Mouse (Mus musculus) heart, embryonic 14.5 days (tissue): ENCODE measurements around the gene Cxcl13. TPM values are rescaled to one million over a fixed set of nuclear protein-coding genes. Genes with fewer than 3 reads are reported as not detected.

ENCODE experiments used
- ATAC-seq: fragments of 200-750 bp; cut with Nextera tagmentation; 2 replicates; pipeline ENCODE4 v1.8.0; 2017; ENCODE audit warnings: low read depth, moderate TSS enrichment; ENCODE audit not compliant: insufficient number of reproducible peaks, insufficient read depth, low FRiP score
- H3K27ac ChIP-seq, 2 experiments: fragments of 200-500 bp in 1 of 2; fragments of 300-500 bp in 1 of 2; sonication (generic) in 1 of 2; replicated peaks in 1 of 2; 2 replicates each; pipeline ENCODE4 v1.5.1; 2012 to 2014; ENCODE audit warnings: low read depth in 2 of 2, low read length in 2 of 2, control low read depth in 1 of 2, mild to moderate bottlenecking in 1 of 2, mixed read lengths in 1 of 2; ENCODE audit not compliant: control insufficient read depth in 1 of 2, insufficient read depth in 1 of 2
- H3K27me3 ChIP-seq: fragments of 300-500 bp; sonication (generic); 2 replicates; pipeline ENCODE4 v1.6.1; 2014; ENCODE audit warnings: mild to moderate bottlenecking, low read length, control low read depth; ENCODE audit not compliant: control insufficient read depth, insufficient read depth
- H3K36me3 ChIP-seq: fragments of 300-500 bp; sonication (generic); 2 replicates; pipeline ENCODE4 v1.6.1; 2014; ENCODE audit warnings: mild to moderate bottlenecking, control low read depth, low read length, mixed read lengths; ENCODE audit not compliant: control insufficient read depth, insufficient read depth
- H3K4me1 ChIP-seq, 2 experiments: fragments of 200-500 bp in 1 of 2; fragments of 300-500 bp in 1 of 2; sonication (generic) in 1 of 2; 2 replicates each; pipeline ENCODE4 v1.6.1; 2012 to 2014; ENCODE audit warnings: low read length in 2 of 2, control low read depth in 1 of 2, mixed read lengths in 1 of 2; ENCODE audit not compliant: control insufficient read depth in 2 of 2, insufficient read depth in 2 of 2
- H3K4me2 ChIP-seq: fragments of 300-500 bp; sonication (generic); 2 replicates; pipeline ENCODE4 v1.6.1; 2014; ENCODE audit warnings: mild to moderate bottlenecking, low read length
- H3K4me3 ChIP-seq, 2 experiments: fragments of 200-500 bp in 1 of 2; fragments of 300-500 bp in 1 of 2; sonication (generic) in 1 of 2; 2 replicates each; pipeline ENCODE4 v1.5.1; 2012 to 2014; ENCODE audit warnings: low read length in 2 of 2, mild to moderate bottlenecking in 2 of 2, control low read depth in 1 of 2, low read depth in 1 of 2, moderate library complexity in 1 of 2; ENCODE audit not compliant: control insufficient read depth in 1 of 2, insufficient read depth in 1 of 2
- H3K9ac ChIP-seq: fragments of 300-500 bp; sonication (generic); 2 replicates; pipeline ENCODE4 v1.6.1; 2014; ENCODE audit warnings: mild to moderate bottlenecking, low read length
- H3K9me3 ChIP-seq: fragments of 300-500 bp; sonication (generic); 2 replicates; pipeline ENCODE4 v1.6.1; 2016; ENCODE audit warnings: low read length, control low read depth; ENCODE audit not compliant: control insufficient read depth
- WGBS: fragments of 180-500 bp; shearing (Covaris S2); extraction: QIAGEN DNeasy Blood & Tissue Kit; methylation state at CpG from one replicate; pipeline ENCODE4 v1.1.7; 2014; 5-methylcytosine and 5-hydroxymethylcytosine counted together
- polyA plus RNA-seq: library from polyadenylated mRNA; unstranded; fragments of >200 nt; fragmentation: Nextera tagmentation; extraction: Ambion mirVana; gene quantifications from 2 replicates; pipeline ENCODE4 v1.2.1, GENCODE M21; 2014

The Cxcl13 gene
- polyA plus RNA-seq, 1 experiment from 2014 or later: 1.9 TPM

- no peaks in the 10 kb centered on the region for H3K9me3 ChIP-seq
- no peak overlapping the region for H3K4me3 ChIP-seq
- H3K27ac ChIP-seq: no peak overlapping the region
- no peaks in the 10 kb centered on the region for H3K4me1 ChIP-seq
- no peaks in the 10 kb centered on the region for H3K27me3 ChIP-seq
- H3K36me3 ChIP-seq: no peaks in the 10 kb centered on the region
- WGBS: 64% methylated on average over 5 of the region's 5 CpGs
- H3K4me2 ChIP-seq: no peak overlapping the region
- no peak for ATAC-seq
- no peak overlapping the region for H3K9ac ChIP-seq
These were observed 27.2 kb downstream of the Cxcl13 start for GRCm38 (mm10) chr5:95983797-95984486.

GRCm38 (mm10) chr5:95991339-95992292, 34.9 kb downstream of the Cxcl13 start:
- ATAC-seq: no peak
- H3K36me3 ChIP-seq: no peaks in the 10 kb centered on the region
- WGBS: 14% methylated on average over 12 of the region's 12 CpGs
- no peaks in the 10 kb centered on the region for H3K4me1 ChIP-seq
- no peak overlapping the region for H3K9ac ChIP-seq
- H3K4me3 ChIP-seq: no peak overlapping the region
- H3K27me3 ChIP-seq: no peaks in the 10 kb centered on the region
- H3K4me2 ChIP-seq: peak overlapping the region; percentile 1; the same call in 1 of the 2 replicates
- no peak overlapping the region for H3K27ac ChIP-seq
- no peaks in the 10 kb centered on the region for H3K9me3 ChIP-seq

GRCm38 (mm10) chr5:95997276-95997675, 40.5 kb downstream of the Cxcl13 start:
- Histone ChIP-seq H3K9ac (no peak overlapping the region), H3K4me1 (no peaks in the 10 kb centered on the region), H3K27me3 (no peaks in the 10 kb centered on the region), H3K36me3 (no peaks in the 10 kb centered on the region), H3K4me3 (no peak overlapping the region), H3K9me3 (no peaks in the 10 kb centered on the region), H3K4me2 (no peak overlapping the region), H3K27ac (no peak overlapping the region)
- no peak for ATAC-seq
- 67% methylated on average over 3 of the region's 3 CpGs for WGBS

- Histone ChIP-seq H3K4me2 (no peak overlapping the region), H3K27ac (no peak overlapping the region), H3K9ac (no peak overlapping the region), H3K36me3 (no peaks in the 10 kb centered on the region), H3K4me1 (no peaks in the 10 kb centered on the region), H3K27me3 (no peaks in the 10 kb centered on the region), H3K4me3 (no peak overlapping the region), H3K9me3 (no peaks in the 10 kb centered on the region)
- ATAC-seq: no peak
These were observed 46.6 kb downstream of the Cxcl13 start for GRCm38 (mm10) chr5:96003348-96003747.

GRCm38 (mm10) chr5:96008274-96008842, 51.6 kb downstream of the Cxcl13 start:
- Histone ChIP-seq H3K4me2 (no peak overlapping the region), H3K27me3 (no peaks in the 10 kb centered on the region), H3K36me3 (no peaks in the 10 kb centered on the region), H3K9ac (no peak overlapping the region), H3K9me3 (no peaks in the 10 kb centered on the region), H3K4me3 (no peak overlapping the region), H3K4me1 (no peaks in the 10 kb centered on the region), H3K27ac (no peak overlapping the region)
- 49% methylated on average over 7 of the region's 7 CpGs for WGBS
- no peak for ATAC-seq

- H3K27ac ChIP-seq: no peak overlapping the region
- H3K9me3 ChIP-seq: no peaks in the 10 kb centered on the region
- H3K9ac ChIP-seq: no peak overlapping the region
- H3K27me3 ChIP-seq: no peaks in the 10 kb centered on the region
- H3K4me1 ChIP-seq: no peaks in the 10 kb centered on the region
- ATAC-seq: no peak
- no peak overlapping the region for H3K4me3 ChIP-seq
- H3K4me2 ChIP-seq: no peak overlapping the region
- WGBS: 59% methylated on average over 1 of the region's 1 CpGs
- H3K36me3 ChIP-seq: no peaks in the 10 kb centered on the region
These were observed 52.3 kb downstream of the Cxcl13 start for GRCm38 (mm10) chr5:96009076-96009475.
